Mouse (Mus musculus) brain, embryonic 14.5 days (tissue): ENCODE measurements at regions not wholly inside any gene's neighbourhood (a gene's known extent, or its start where the extent isn't known, plus 50 kb on each side); places are given as distances from the start of the nearest gene placed in this dataset.
A peak's percentile ranks its signal among the peaks of the same experiment; 100 is the strongest.

Experiments used
- DNase-seq: peaks from one replicate; pipeline ENCODE4 v3.0.0-alpha.2; 2011; ENCODE audit warnings: low read depth
- CTCF ChIP-seq: fragments of 200-500 bp; IDR thresholded peaks from 2 replicates; pipeline ENCODE4 v1.5.1; 2012; ENCODE audit warnings: inconsistent platforms, mild to moderate bottlenecking, moderate library complexity, borderline replicate concordance; ENCODE audit not compliant: insufficient read depth, insufficient read length; ENCODE audit errors: extremely low read depth
- POLR2A ChIP-seq: fragments of 200-500 bp; IDR thresholded peaks from 2 replicates; pipeline ENCODE4 v1.6.1; 2012; ENCODE audit warnings: mild to moderate bottlenecking, inconsistent platforms, borderline replicate concordance; ENCODE audit not compliant: poor library complexity, insufficient read depth, insufficient read length, severe bottlenecking; ENCODE audit errors: extremely low read depth

GRCm38 (mm10) chr5:47921731-47922130, 61.2 kb upstream of the Slit2 start:
- no peak for TF ChIP-seq POLR2A
- TF ChIP-seq CTCF, result no peak

GRCm38 (mm10) chr5:47930234-47930633, 52.7 kb upstream of the Slit2 start:
- DNase-seq, result peak; percentile 63
- TF ChIP-seq POLR2A (no peak), CTCF (no peak)

More at GRCm38 (mm10) chr5:47921731-47922130, 61.2 kb upstream of the Slit2 start:
- DNase-seq, result no peak
